ENCODE assay signal across 10 mouse cellular contexts in genomic region chr1:73903035-73903434, GRCm38 (mm10).
A peak's percentile ranks its signal among the peaks of the same experiment; 100 is the strongest.
DNase-seq lines count a peak whose midpoint lies in the region; ATAC-seq lines count a peak whose summit lies in the region.
"Had no signal": no experiment of that assay in that cellular context is flagged by ENCODE, and none has a peak within 500 bp of the region (broad histone marks: within the 10 kb centered on the region; RNA-seq: fewer than 3 reads in every experiment).

No protein-coding gene starts in this region.

- no peak overlapping the region for H3K4me2 ChIP-seq in kidney, embryonic 16.5 days (replicated peaks; ENCODE audit: low read depth, low read length)
- H3K4me2 ChIP-seq in forebrain, embryonic 15.5 days (replicated peaks): no peak overlapping the region
- H3K4me2 ChIP-seq in midbrain, embryonic 16.5 days (ENCODE audit: low read length): no peak overlapping the region

- DNase-seq in frontal cortex, postnatal 14 days (ENCODE audit: low spot score in 2 of 2): no peak
- peak; percentile 9 for DNase-seq in kidney, adult 9 months
- DNase-seq in ovary, postnatal 14 days (ENCODE audit: low spot score): no peak
- no peak for DNase-seq in urinary bladder, adult 18-20 months (ENCODE audit: low spot score in 2 of 2)

- peaks cover 5% of the 10 kb centered on the region; the same call in 1 of the 2 replicates for H3K4me1 ChIP-seq in kidney, embryonic 16.5 days (ENCODE audit: insufficient read depth, low read length)
- 0 out of 2 replicates have a peak, but pooled peaks cover 10% of the 10 kb centered on the region for H3K4me1 ChIP-seq in forebrain, embryonic 15.5 days
- H3K4me1 ChIP-seq in midbrain, embryonic 16.5 days (ENCODE audit: control insufficient read depth, insufficient read depth, low read length): peaks cover 6% of the 10 kb centered on the region; the same call in 1 of the 2 replicates

- no peaks in the 10 kb centered on the region for H3K36me3 ChIP-seq in kidney, embryonic 16.5 days (ENCODE audit: insufficient read depth, low read length)
- no peaks in the 10 kb centered on the region for H3K36me3 ChIP-seq in forebrain, embryonic 15.5 days
- H3K36me3 ChIP-seq in midbrain, embryonic 16.5 days (ENCODE audit: control insufficient read depth, insufficient read depth, low read length): no peaks in the 10 kb centered on the region
- H3K36me3 ChIP-seq: neural tube, embryonic 13.5 days had no signal

- H3K9ac ChIP-seq in kidney, embryonic 16.5 days (replicated peaks; ENCODE audit: low read length): no peak overlapping the region
- H3K9ac ChIP-seq in forebrain, embryonic 15.5 days (replicated peaks): no peak overlapping the region
- H3K9ac ChIP-seq in midbrain, embryonic 16.5 days (ENCODE audit: low read depth, low read length): no peak overlapping the region
- H3K9ac ChIP-seq: lung, embryonic 14.5 days; neural tube, embryonic 13.5 days had no signal

- ATAC-seq in frontal cortex, adult (ENCODE audit: low TSS enrichment): peak; percentile 31; the same call in 1 of the 2 replicates
- ATAC-seq in kidney, embryonic 16.5 days (ENCODE audit: low FRiP score, low TSS enrichment): no peak
- 0 out of 2 replicates have a peak, but pooled peaks have one; percentile 24 for ATAC-seq in forebrain, embryonic 15.5 days (replicated peaks)
- peak; percentile 63 for ATAC-seq in midbrain, embryonic 16.5 days

- 88% methylated on average over 5 of the region's 5 CpGs for WGBS in kidney, embryonic 16.5 days
- 82% methylated on average over 5 of the region's 5 CpGs for WGBS in forebrain, embryonic 15.5 days
- WGBS in midbrain, embryonic 16.5 days: 75% methylated on average over 5 of the region's 5 CpGs

- no peaks in the 10 kb centered on the region for H3K27me3 ChIP-seq in kidney, embryonic 16.5 days (ENCODE audit: insufficient read depth, low read length)
- H3K27me3 ChIP-seq in forebrain, embryonic 15.5 days: no peaks in the 10 kb centered on the region
- no peaks in the 10 kb centered on the region for H3K27me3 ChIP-seq in midbrain, embryonic 16.5 days (ENCODE audit: control insufficient read depth, insufficient read depth, low read depth, low read length)
- H3K27me3 ChIP-seq: neural tube, embryonic 13.5 days had no signal

- H3K27ac ChIP-seq in kidney, embryonic 16.5 days (ENCODE audit: low read length): no peak overlapping the region
- H3K27ac ChIP-seq in forebrain, embryonic 15.5 days (replicated peaks): no peak overlapping the region
- H3K27ac ChIP-seq in midbrain, embryonic 16.5 days (ENCODE audit: low read length): no peak overlapping the region
- H3K27ac ChIP-seq: neural tube, embryonic 13.5 days had no signal

- no peak overlapping the region for H3K4me3 ChIP-seq in kidney, embryonic 16.5 days (ENCODE audit: low read length)
- no peak overlapping the region for H3K4me3 ChIP-seq in forebrain, embryonic 15.5 days
- H3K4me3 ChIP-seq in midbrain, embryonic 16.5 days (ENCODE audit: low read depth, low read length): no peak overlapping the region
- H3K4me3 ChIP-seq: neural tube, embryonic 13.5 days had no signal

- H3K9me3 ChIP-seq in kidney, embryonic 16.5 days (ENCODE audit: low read length): no peaks in the 10 kb centered on the region
- no peaks in the 10 kb centered on the region for H3K9me3 ChIP-seq in forebrain, embryonic 15.5 days
- H3K9me3 ChIP-seq in midbrain, embryonic 16.5 days (replicated peaks; ENCODE audit: control insufficient read depth, low read length, poor library complexity, severe bottlenecking): no peaks in the 10 kb centered on the region
- H3K9me3 ChIP-seq: neural tube, embryonic 13.5 days had no signal
